Mouse (Mus musculus): ENCODE results near the gene Spink4. TPM values are rescaled to one million over a fixed set of nuclear protein-coding genes. Genes with fewer than 3 reads are reported as not detected.

The Spink4 gene
- polyA plus RNA-seq, 1 experiment from 2014 or later = not detected

DNA sequence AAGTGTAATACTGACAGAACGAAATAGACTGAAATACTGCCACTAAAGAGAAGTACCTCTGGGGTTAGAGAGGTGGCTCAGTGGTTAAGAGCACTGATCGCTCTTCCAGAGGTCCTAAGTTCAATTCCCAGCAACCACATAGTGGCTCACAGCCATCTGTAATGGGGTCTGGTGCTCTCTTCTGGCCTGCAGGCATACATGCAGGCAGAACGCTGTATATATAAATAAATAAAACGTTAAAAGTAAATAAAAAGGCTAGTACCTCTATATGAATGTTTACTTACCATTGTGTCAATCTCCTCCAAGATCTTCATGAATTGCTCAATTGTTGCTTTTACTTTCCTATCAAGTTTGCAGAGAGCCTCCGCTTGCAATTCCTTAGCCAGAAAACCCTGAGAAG, 18.9 kb downstream of the Spink4 start:
- H3K4me2 ChIP-seq (ENCODE audit: low read length) = no peak overlapping the region
- no peaks in the 10 kb centered on the region for H3K4me1 ChIP-seq (ENCODE audit: control insufficient read depth, insufficient read depth, low read length)
- no peak overlapping the region for H3K27ac ChIP-seq (ENCODE audit: low read length)
- no peak overlapping the region for H3K9ac ChIP-seq (ENCODE audit: low read depth, low read length)
- no peak for ATAC-seq
- H3K4me3 ChIP-seq (ENCODE audit: low read depth, low read length) = no peak overlapping the region
- no peaks in the 10 kb centered on the region for H3K27me3 ChIP-seq (ENCODE audit: control insufficient read depth, insufficient read depth, low read depth, low read length)
- H3K36me3 ChIP-seq (ENCODE audit: control insufficient read depth, insufficient read depth, low read length) = peaks cover 51% of the 10 kb centered on the region
- no peaks in the 10 kb centered on the region; the same call in 1 of the 2 replicates for H3K9me3 ChIP-seq (replicated peaks; ENCODE audit: control insufficient read depth, low read length, poor library complexity, severe bottlenecking)
- WGBS = 98% methylated on average over 5 of the region's 5 CpGs

DNA sequence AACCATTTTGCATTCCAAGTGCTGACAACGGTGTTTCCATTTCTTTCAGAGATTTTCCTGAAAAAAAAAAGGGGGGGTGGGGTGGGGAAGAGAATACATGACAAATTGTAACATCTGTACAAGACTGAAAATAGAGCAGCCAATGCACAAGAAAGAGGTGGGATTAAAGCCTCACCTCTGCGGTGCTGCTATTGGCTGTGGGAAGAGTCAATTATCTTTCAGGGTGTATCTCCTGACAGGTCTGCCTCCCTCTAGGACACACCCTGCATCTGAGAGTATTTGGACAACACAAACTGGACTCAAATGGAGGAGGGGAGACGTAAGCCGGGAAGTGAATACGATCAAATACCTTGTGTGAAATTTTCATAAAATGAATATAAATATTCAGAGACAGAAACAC, 23.8 kb downstream of the Spink4 start:
- H3K27me3 ChIP-seq (ENCODE audit: control insufficient read depth, insufficient read depth, low read depth, low read length) = no peaks in the 10 kb centered on the region
- H3K4me2 ChIP-seq (ENCODE audit: low read length) = no peak overlapping the region
- WGBS = 98% methylated on average over 5 of the region's 5 CpGs
- no peaks in the 10 kb centered on the region; the same call in 1 of the 2 replicates for H3K9me3 ChIP-seq (replicated peaks; ENCODE audit: control insufficient read depth, low read length, poor library complexity, severe bottlenecking)
- no peak overlapping the region for H3K4me3 ChIP-seq (ENCODE audit: low read depth, low read length)
- H3K9ac ChIP-seq (ENCODE audit: low read depth, low read length) = no peak overlapping the region
- ATAC-seq = no peak
- H3K4me1 ChIP-seq (ENCODE audit: control insufficient read depth, insufficient read depth, low read length) = peaks cover 13% of the 10 kb centered on the region
- H3K36me3 ChIP-seq (ENCODE audit: control insufficient read depth, insufficient read depth, low read length) = peaks cover 35% of the 10 kb centered on the region
- no peak overlapping the region for H3K27ac ChIP-seq (ENCODE audit: low read length)

DNA sequence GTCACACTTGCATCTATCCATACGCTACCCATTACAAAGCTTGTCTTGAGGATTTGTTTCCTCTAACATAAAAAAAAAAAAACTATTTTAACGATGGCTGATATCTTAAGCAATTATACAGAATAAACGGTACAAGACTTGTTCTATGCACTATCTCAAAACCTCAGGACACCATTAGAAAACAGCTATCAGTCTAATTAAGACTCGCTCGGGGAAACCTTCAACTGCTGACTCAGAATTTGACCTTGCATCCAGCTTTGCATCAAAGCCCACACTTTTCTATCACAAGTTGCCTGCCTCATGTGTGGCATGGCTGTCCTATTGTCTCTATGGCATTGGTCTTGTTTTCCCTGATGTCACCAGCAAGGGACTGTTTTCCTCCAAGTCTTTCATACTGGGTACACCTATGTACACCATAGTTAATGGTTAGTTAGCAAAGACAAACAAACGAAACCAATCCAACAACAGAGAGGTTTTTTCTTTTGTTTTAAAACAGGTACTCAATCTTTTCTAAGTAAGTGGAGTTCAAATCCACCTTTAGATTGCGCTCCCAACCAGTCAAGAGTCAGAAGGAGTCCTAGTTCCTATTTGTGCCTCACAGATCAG, 26.8 kb downstream of the Spink4 start:
- H3K4me3 ChIP-seq (ENCODE audit: low read depth, low read length) = peak overlapping the region; percentile 81; the same call in 1 of the 2 replicates
- H3K27ac ChIP-seq (ENCODE audit: low read length) = no peak overlapping the region
- no peaks in the 10 kb centered on the region for H3K27me3 ChIP-seq (ENCODE audit: control insufficient read depth, insufficient read depth, low read depth, low read length)
- H3K9me3 ChIP-seq (replicated peaks; ENCODE audit: control insufficient read depth, low read length, poor library complexity, severe bottlenecking) = no peaks in the 10 kb centered on the region
- peak overlapping the region; percentile 86 for H3K9ac ChIP-seq (ENCODE audit: low read depth, low read length)
- H3K4me1 ChIP-seq (ENCODE audit: control insufficient read depth, insufficient read depth, low read length) = peaks cover 26% of the 10 kb centered on the region
- 90% methylated on average over 7 of the region's 7 CpGs for WGBS
- peaks cover 13% of the 10 kb centered on the region; the same call in 1 of the 2 replicates for H3K36me3 ChIP-seq (ENCODE audit: control insufficient read depth, insufficient read depth, low read length)
- ATAC-seq = no peak
- H3K4me2 ChIP-seq (ENCODE audit: low read length) = peak overlapping the region; percentile 71

DNA sequence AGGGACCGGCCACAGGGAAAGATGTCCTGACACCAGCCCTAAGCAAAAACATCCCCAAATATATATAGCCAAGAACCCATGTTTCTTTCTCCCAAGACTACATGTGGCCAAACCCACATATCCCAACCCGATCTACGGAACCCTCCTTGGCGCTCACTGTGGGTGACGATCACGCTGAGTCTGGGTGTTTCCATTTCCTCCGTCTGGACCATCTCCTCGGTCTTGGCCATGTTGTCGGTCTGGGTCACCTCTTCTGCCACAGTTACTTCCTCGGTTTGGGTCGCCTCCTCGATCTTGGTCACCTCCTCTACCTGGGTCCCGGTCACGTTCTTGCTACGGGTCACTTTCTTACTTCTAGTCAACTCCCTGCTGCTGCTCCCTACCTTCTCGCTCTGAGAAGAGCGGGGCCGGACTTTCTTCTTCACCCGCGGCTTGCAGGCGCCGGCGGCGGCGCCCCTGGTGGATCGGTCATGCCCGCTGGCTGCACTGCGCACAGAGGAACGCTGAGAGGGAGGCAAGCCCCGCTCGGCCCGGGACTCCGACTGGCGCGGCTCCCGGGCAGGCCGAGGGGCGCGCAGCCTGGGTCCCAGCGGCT, 27.8 kb downstream of the Spink4 start:
- H3K4me1 ChIP-seq (ENCODE audit: control insufficient read depth, insufficient read depth, low read length) = peaks cover 26% of the 10 kb centered on the region
- peak overlapping the region; percentile 81 for H3K4me3 ChIP-seq (ENCODE audit: low read depth, low read length)
- peak; percentile 87 for ATAC-seq
- H3K27me3 ChIP-seq (ENCODE audit: control insufficient read depth, insufficient read depth, low read depth, low read length) = no peaks in the 10 kb centered on the region
- H3K4me2 ChIP-seq (ENCODE audit: low read length) = peak overlapping the region; percentile 71
- peak overlapping the region; percentile 86 for H3K9ac ChIP-seq (ENCODE audit: low read depth, low read length)
- peak overlapping the region; percentile 77 for H3K27ac ChIP-seq (ENCODE audit: low read length)
- no peaks in the 10 kb centered on the region for H3K9me3 ChIP-seq (replicated peaks; ENCODE audit: control insufficient read depth, low read length, poor library complexity, severe bottlenecking)
- under 1% methylated on average over 40 of the region's 40 CpGs for WGBS
- H3K36me3 ChIP-seq (ENCODE audit: control insufficient read depth, insufficient read depth, low read length) = peaks cover 19% of the 10 kb centered on the region

DNA sequence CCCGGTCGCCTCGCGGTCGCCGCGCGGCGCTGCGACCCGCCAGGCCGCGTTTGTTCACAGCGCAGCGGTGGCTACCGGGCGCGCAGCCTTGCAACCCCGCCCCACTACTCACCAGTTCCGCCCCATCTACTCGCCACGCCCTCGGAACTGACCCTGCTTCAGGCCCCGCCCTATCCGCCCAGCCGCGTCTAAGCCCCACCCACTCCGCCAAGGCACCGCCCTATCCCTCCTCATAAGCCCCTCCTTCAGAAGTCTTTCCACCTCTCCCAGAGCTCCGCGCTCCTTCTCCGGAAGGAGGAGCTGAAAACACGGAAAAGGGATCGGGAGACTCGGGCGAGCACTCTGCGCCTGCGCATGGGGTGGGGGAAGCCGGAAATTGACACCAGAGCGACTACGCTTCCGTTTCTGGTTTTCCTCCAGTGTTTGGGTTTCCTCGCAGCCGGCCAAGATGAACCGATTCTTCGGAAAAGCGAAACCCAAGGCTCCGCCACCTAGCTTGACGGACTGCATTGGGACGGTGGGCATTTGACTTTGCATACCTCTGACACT, 28.4 kb downstream of the Spink4 start, which contains the start of the genes Bag1 and Chmp5:
Gene Bag1 (minus strand): TSS at position 135 of the 549 bp plus-strand sequence.
Gene Chmp5 (plus strand): TSS at position 248 of the 549 bp plus-strand sequence.
- H3K4me3 ChIP-seq (ENCODE audit: low read depth, low read length) = peak within 1 kb of the TSS; percentile 81
- peak within 1 kb of the TSS; percentile 86 for H3K9ac ChIP-seq (ENCODE audit: low read depth, low read length)
- H3K36me3 ChIP-seq (ENCODE audit: control insufficient read depth, insufficient read depth, low read length) = peaks cover 13% of the 10 kb centered on the region
- peak within 1 kb of the TSS; percentile 77 for H3K27ac ChIP-seq (ENCODE audit: low read length)
- no peaks in the 10 kb centered on the region for H3K27me3 ChIP-seq (ENCODE audit: control insufficient read depth, insufficient read depth, low read depth, low read length)
- under 1% methylated on average over 50 of the region's 50 CpGs for WGBS
- H3K4me1 ChIP-seq (ENCODE audit: control insufficient read depth, insufficient read depth, low read length) = peaks cover 26% of the 10 kb centered on the region
- H3K4me2 ChIP-seq (ENCODE audit: low read length) = peak within 1 kb of the TSS; percentile 90
- peak; percentile 96 for ATAC-seq
- no peaks in the 10 kb centered on the region for H3K9me3 ChIP-seq (replicated peaks; ENCODE audit: control insufficient read depth, low read length, poor library complexity, severe bottlenecking)

DNA sequence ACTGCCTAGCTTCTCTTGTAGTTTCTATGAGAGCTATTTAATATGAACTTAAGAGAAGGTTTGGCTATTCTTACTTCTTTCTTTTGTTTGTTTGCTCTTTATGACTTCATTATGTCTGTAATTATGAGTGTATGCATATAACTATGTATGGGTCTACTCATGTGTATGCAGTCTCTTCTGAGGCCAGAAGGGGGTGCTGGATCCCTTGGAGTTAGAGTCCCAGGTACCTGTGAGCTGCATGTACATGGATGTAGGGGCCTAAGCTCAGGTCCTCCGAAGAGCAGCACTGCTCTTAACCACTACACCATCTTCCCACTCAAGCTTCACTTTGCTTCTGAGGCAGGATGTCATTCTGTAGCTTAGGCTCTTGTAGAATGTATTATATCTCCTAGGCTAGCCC, 33.7 kb downstream of the Spink4 start:
- H3K36me3 ChIP-seq (ENCODE audit: control insufficient read depth, insufficient read depth, low read length) = peaks cover 26% of the 10 kb centered on the region
- 97% methylated on average over 1 of the region's 1 CpGs for WGBS

DNA sequence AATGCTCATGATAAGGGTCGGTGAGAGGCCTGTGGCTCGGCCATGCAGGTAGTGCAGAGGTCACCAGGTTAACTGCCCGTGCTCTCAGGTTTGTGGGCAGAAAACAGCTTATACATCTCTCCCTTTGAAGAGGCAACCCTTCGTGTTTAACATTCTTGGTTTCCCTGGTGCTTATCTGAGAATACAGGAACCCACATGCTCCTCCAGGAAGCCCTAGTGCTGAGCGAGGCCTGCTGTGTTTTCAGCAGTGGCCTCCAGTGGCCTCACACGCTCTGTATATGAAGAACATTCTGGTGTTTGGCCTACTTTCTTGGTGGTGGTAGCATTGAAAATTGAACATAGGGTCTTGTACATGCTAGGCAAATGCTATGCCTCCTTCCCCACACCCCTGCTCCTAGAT, 36.1 kb downstream of the Spink4 start:
- H3K36me3 ChIP-seq (ENCODE audit: control insufficient read depth, insufficient read depth, low read length) = peaks cover 47% of the 10 kb centered on the region

More for the DNA sequence above, 33.7 kb downstream of the Spink4 start:
- H3K9me3 ChIP-seq (replicated peaks; ENCODE audit: control insufficient read depth, low read length, poor library complexity, severe bottlenecking) = no peaks in the 10 kb centered on the region
- H3K27ac ChIP-seq (ENCODE audit: low read length) = no peak overlapping the region
- no peak overlapping the region for H3K4me2 ChIP-seq (ENCODE audit: low read length)
- ATAC-seq = no peak
- H3K9ac ChIP-seq (ENCODE audit: low read depth, low read length) = no peak overlapping the region
- H3K4me1 ChIP-seq (ENCODE audit: control insufficient read depth, insufficient read depth, low read length) = peaks cover 14% of the 10 kb centered on the region
- no peak overlapping the region for H3K4me3 ChIP-seq (ENCODE audit: low read depth, low read length)
- no peaks in the 10 kb centered on the region for H3K27me3 ChIP-seq (ENCODE audit: control insufficient read depth, insufficient read depth, low read depth, low read length)

DNA sequence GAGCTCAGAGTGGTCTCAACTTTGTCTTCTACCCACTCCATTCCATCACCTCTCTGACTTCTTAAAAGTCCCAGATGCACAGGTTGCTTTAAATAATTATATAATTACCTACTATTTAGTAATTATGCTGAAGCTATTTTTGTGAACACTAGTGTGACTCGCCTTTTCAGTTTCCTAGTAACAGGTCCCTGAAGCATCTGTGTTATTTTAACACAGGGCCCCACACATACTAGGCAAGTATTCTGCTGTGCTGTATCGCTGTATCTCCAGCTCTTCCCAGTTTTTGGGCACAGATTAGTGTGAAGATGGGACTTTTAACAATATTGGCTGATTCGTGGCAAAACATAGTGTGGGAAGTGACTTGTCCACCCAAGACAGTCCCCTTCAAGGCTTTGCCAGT, 43.7 kb downstream of the Spink4 start:
- Histone ChIP-seq H3K36me3 (ENCODE audit: control insufficient read depth, insufficient read depth, low read length) (peaks cover 38% of the 10 kb centered on the region), H3K27ac (ENCODE audit: low read length) (no peak overlapping the region), H3K4me3 (ENCODE audit: low read depth, low read length) (no peak overlapping the region), H3K9me3 (replicated peaks; ENCODE audit: control insufficient read depth, low read length, poor library complexity, severe bottlenecking) (no peaks in the 10 kb centered on the region), H3K27me3 (ENCODE audit: control insufficient read depth, insufficient read depth, low read depth, low read length) (no peaks in the 10 kb centered on the region), H3K4me2 (ENCODE audit: low read length) (no peak overlapping the region), H3K9ac (ENCODE audit: low read depth, low read length) (no peak overlapping the region), H3K4me1 (ENCODE audit: control insufficient read depth, insufficient read depth, low read length) (no peaks in the 10 kb centered on the region)
- 97% methylated on average over 3 of the region's 3 CpGs for WGBS
- no peak for ATAC-seq

More for the DNA sequence above, 36.1 kb downstream of the Spink4 start:
- no peak for ATAC-seq
- Histone ChIP-seq H3K9me3 (replicated peaks; ENCODE audit: control insufficient read depth, low read length, poor library complexity, severe bottlenecking) (no peaks in the 10 kb centered on the region), H3K27ac (ENCODE audit: low read length) (no peak overlapping the region), H3K4me3 (ENCODE audit: low read depth, low read length) (no peak overlapping the region), H3K27me3 (ENCODE audit: control insufficient read depth, insufficient read depth, low read depth, low read length) (no peaks in the 10 kb centered on the region), H3K4me1 (ENCODE audit: control insufficient read depth, insufficient read depth, low read length) (no peaks in the 10 kb centered on the region), H3K9ac (ENCODE audit: low read depth, low read length) (no peak overlapping the region), H3K4me2 (ENCODE audit: low read length) (no peak overlapping the region)
- 94% methylated on average over 6 of the region's 6 CpGs for WGBS

DNA sequence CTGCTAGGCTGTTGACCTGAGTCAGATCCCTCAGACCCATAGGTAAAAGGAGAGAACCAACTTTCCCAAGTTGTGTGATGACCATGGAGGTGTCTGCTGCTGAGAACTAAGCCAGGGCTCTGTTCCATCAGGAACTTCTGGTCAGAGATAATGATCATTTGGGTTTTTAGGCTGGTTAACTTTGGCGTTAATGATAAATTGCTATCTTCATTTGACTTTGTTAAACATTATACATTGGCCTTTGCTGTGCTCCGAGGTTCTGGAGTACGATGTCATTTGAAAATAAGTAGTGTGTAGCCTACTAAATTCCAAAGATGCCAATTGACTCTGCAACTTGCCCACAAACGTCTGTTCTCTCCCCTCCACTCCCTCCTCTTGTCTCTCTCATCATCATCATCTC, 49.3 kb downstream of the Spink4 start:
- H3K4me1 ChIP-seq (ENCODE audit: control insufficient read depth, insufficient read depth, low read length) = peaks cover 18% of the 10 kb centered on the region
- H3K4me2 ChIP-seq (ENCODE audit: low read length) = no peak overlapping the region
- no peaks in the 10 kb centered on the region for H3K9me3 ChIP-seq (replicated peaks; ENCODE audit: control insufficient read depth, low read length, poor library complexity, severe bottlenecking)
- H3K27ac ChIP-seq (ENCODE audit: low read length) = no peak overlapping the region
- H3K36me3 ChIP-seq (ENCODE audit: control insufficient read depth, insufficient read depth, low read length) = peaks cover 3% of the 10 kb centered on the region; the same call in 1 of the 2 replicates
- no peak overlapping the region for H3K4me3 ChIP-seq (ENCODE audit: low read depth, low read length)
- WGBS = 85% methylated on average over 4 of the region's 4 CpGs
- no peak overlapping the region for H3K9ac ChIP-seq (ENCODE audit: low read depth, low read length)
- no peaks in the 10 kb centered on the region for H3K27me3 ChIP-seq (ENCODE audit: control insufficient read depth, insufficient read depth, low read depth, low read length)
- ATAC-seq = no peak

Data from midbrain, embryonic 16.5 days (tissue).